Mouse (Mus musculus) inflammation-experienced regulatory T-cells, adult 16 weeks (primary cell): ENCODE data around the gene Vmn2r98. TPM values are rescaled to one million over a fixed set of nuclear protein-coding genes. Genes with fewer than 3 reads are reported as not detected.

Experiments used
- polyA plus RNA-seq: library from polyadenylated mRNA; unstranded; fragments of 100-300 nt; shearing (Covaris generic); gene quantifications from one replicate; pipeline ENCODE4 v1.2.1, GENCODE M21; 2017

The Vmn2r98 gene
- not detected for polyA plus RNA-seq

DNA sequence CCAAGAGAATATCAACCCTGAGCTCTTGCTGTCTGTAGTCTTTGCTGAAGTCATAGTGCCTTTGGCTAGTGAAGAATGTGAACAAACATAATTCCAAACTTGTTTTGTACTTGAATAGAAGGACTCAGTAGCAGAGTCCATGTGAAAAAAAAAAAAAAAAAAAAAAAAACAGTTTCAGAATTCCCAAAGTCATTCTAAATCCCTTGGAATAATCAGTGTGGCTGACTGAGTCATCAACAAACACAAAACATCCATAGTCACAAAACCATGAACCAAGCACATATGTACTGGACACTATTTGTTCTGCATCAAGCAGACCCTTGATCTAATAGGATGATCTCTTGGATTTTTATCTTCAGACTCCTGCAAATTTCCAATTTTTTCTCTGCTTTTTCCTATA is at the start of gene Vmn2r98:
TSS of gene Vmn2r98 (plus strand) at position 301 of the 400 bp plus-strand sequence.

Other genes starting within 250 kb of the Vmn2r98 start
- 3.9 TPM for gene Vmn2r97, start 139.2 kb upstream of the Vmn2r98 start, polyA plus RNA-seq